13 mouse cellular contexts compared by ENCODE assay signal in genomic region chr6:137490115-137490514, GRCm38 (mm10).
DNase-seq lines count a peak whose midpoint lies in the region.
"Had no signal": no experiment of that assay in that cellular context is flagged by ENCODE, and none has a peak within 500 bp of the region (broad histone marks: within the 10 kb centered on the region; RNA-seq: fewer than 3 reads in every experiment).

No protein-coding gene starts in this region.

- peak; percentile 87 for DNase-seq in heart, adult 11 months
- DNase-seq in heart, adult 8-10 months (ENCODE audit: low spot score): no peak
- DNase-seq: adrenal gland, adult 2 months; adrenal gland, adult 8-10 months; adrenal gland, postnatal 10 days; adrenal gland, postnatal 14 days; adrenal gland, postnatal 25 days; adrenal gland, postnatal 36 days; B cell, adult 2 months; cerebellum, adult 11 months; cerebellum, adult 11-12 months; cerebellum, adult 18-20 months; cerebellum, adult 2 months had no signal
